Mouse (Mus musculus) limb, embryonic 15.5 days (tissue): Measurements from ENCODE around the gene Ppil1. TPM values are rescaled to one million over a fixed set of nuclear protein-coding genes. Genes with fewer than 3 reads are reported as not detected.

Source experiments
- ATAC-seq: fragments of 200-750 bp; cut with Nextera tagmentation; 2 replicates; pipeline ENCODE4 v1.8.0; 2017; ENCODE audit warnings: low read depth, moderate TSS enrichment; ENCODE audit not compliant: insufficient number of reproducible peaks, low FRiP score, low TSS enrichment
- H3K27ac ChIP-seq: fragments of 300-500 bp; sonication (generic); 2 replicates; pipeline ENCODE4 v1.5.1; 2015; ENCODE audit warnings: moderate library complexity, mild to moderate bottlenecking, inconsistent platforms
- H3K27me3 ChIP-seq: fragments of 300-500 bp; sonication (generic); 2 replicates; pipeline ENCODE4 v1.6.1; 2015; ENCODE audit warnings: inconsistent platforms
- H3K36me3 ChIP-seq: fragments of 300-500 bp; sonication (generic); 2 replicates; pipeline ENCODE4 v1.6.1; 2015; ENCODE audit warnings: inconsistent platforms
- H3K4me1 ChIP-seq: fragments of 300-500 bp; sonication (generic); 2 replicates; pipeline ENCODE4 v1.6.1; 2015; ENCODE audit warnings: inconsistent platforms
- H3K4me2 ChIP-seq: fragments of 300-500 bp; sonication (generic); 2 replicates; pipeline ENCODE4 v1.6.1; 2015; ENCODE audit warnings: mild to moderate bottlenecking, inconsistent platforms
- H3K4me3 ChIP-seq: fragments of 300-500 bp; sonication (generic); 2 replicates; pipeline ENCODE4 v1.5.1; 2015; ENCODE audit warnings: mild to moderate bottlenecking, inconsistent platforms
- H3K9ac ChIP-seq: fragments of 300-500 bp; sonication (generic); 2 replicates; pipeline ENCODE4 v1.6.1; 2015; ENCODE audit warnings: inconsistent platforms
- H3K9me3 ChIP-seq: fragments of 300-500 bp; sonication (generic); 2 replicates; pipeline ENCODE4 v1.6.1; 2016; ENCODE audit warnings: inconsistent platforms
- WGBS: fragments of 180-500 bp; shearing (Covaris S2); methylation state at CpG from one replicate; pipeline ENCODE4 v1.1.7; 2015; 5-methylcytosine and 5-hydroxymethylcytosine counted together
- polyA plus RNA-seq: library from polyadenylated mRNA; unstranded; fragments of >200 nt; fragmentation: Nextera tagmentation; extraction: Ambion mirVana; gene quantifications from 2 replicates; pipeline ENCODE4 v1.2.1, GENCODE M21; 2015

Ppil1 gene
- 130 and 132 TPM in 2 replicates for polyA plus RNA-seq

- peak within 1 kb of the TSS; percentile 79 for H3K4me3 ChIP-seq
- peaks cover 46% of the 10 kb centered on the region for H3K4me1 ChIP-seq
- H3K9me3 ChIP-seq, result no peaks in the 10 kb centered on the region
- peak within 1 kb of the TSS; percentile 64 for H3K9ac ChIP-seq
- H3K36me3 ChIP-seq, result peaks cover 21% of the 10 kb centered on the region
- peak within 1 kb of the TSS; percentile 100 for H3K27ac ChIP-seq
- H3K4me2 ChIP-seq, result peak within 1 kb of the TSS; percentile 61
- WGBS, result 6% methylated on average over 38 of the region's 38 CpGs
- no peaks in the 10 kb centered on the region for H3K27me3 ChIP-seq
- peak; percentile 56; the same call in 1 of the 2 replicates for ATAC-seq
Measured at GRCm38 (mm10) chr17:29263840-29264633, at the start of gene Ppil1. Ppil1 (minus strand) TSS chr17:29264186.

DNA sequence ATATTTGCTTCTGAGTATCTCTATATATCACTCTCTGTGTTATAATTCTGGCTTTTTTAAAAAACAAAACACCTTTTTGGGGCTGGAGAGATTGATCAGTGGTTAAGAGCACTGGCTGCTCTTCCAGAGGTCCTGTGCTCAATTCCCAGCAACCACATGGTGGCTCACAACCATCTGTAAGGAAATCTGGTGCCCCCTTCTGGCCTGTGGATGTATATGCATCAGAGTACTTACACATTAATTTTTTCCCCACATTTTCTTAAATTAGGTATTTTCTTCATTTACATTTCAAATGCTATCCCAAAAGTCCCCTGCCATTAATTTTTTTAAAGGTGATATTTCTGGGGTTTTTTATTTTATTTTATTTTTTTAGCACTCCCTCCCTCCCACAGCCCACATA is 49.3 kb upstream of the Ppil1 start:
- H3K9me3 ChIP-seq, result no peaks in the 10 kb centered on the region
- H3K4me3 ChIP-seq, result no peak overlapping the region
- no peak for ATAC-seq
- no peaks in the 10 kb centered on the region for H3K27me3 ChIP-seq
- H3K36me3 ChIP-seq, result no peaks in the 10 kb centered on the region
- H3K27ac ChIP-seq, result no peak overlapping the region; the same call in 1 of the 2 replicates
- peaks cover 14% of the 10 kb centered on the region; the same call in 1 of the 2 replicates for H3K4me1 ChIP-seq
- H3K9ac ChIP-seq, result no peak overlapping the region
- no peak overlapping the region for H3K4me2 ChIP-seq

DNA sequence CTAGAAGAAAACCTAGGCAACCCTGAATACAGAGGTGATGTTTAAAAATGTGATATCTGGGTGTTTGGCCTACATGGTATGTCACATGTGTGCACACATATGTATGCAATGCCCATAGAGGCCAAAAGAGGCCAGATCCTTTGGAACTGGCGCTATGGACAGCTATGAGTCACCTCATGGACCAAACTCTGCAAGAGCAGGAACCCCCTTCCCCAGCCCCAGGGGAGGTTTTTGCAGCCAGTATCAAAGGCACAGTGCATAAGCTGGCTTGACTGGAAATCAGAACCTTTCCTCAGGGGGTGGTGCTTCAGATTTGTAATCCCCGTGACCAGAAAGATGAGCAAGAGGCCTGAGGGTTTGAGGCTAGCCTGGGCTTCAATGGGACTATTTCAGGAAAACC is 48.1 kb upstream of the Ppil1 start:
- H3K36me3 ChIP-seq, result no peaks in the 10 kb centered on the region
- no peak overlapping the region for H3K4me3 ChIP-seq
- H3K9me3 ChIP-seq, result no peaks in the 10 kb centered on the region
- WGBS, result 82% methylated on average over 2 of the region's 2 CpGs
- H3K27ac ChIP-seq, result peak overlapping the region; percentile 17; the same call in 1 of the 2 replicates
- ATAC-seq, result no peak
- H3K4me1 ChIP-seq, result peaks cover 16% of the 10 kb centered on the region; the same call in 1 of the 2 replicates
- H3K4me2 ChIP-seq, result no peak overlapping the region
- H3K9ac ChIP-seq, result no peak overlapping the region
- no peaks in the 10 kb centered on the region for H3K27me3 ChIP-seq

DNA sequence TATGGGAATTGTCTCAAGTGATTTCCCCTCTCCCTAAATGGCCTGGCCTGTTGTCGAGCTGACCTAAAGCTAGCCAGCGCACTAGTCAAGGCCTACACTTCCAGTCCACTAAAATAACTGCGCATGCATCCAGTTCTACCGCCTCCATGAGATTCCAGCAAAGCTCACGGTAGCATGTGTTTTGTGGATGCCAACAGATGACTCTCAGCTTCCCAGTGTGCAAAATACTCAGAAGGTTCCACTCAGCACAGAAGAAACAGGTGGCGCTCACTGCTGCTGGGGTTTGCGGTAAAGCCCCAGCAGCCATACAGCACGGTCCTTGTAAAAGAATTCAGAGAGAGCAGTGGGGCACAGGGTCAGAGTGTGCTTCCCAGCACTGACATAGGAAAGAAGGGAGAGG is 47.6 kb upstream of the Ppil1 start:
- H3K27me3 ChIP-seq, result no peaks in the 10 kb centered on the region
- ATAC-seq, result no peak
- no peak overlapping the region for H3K4me2 ChIP-seq
- H3K4me3 ChIP-seq, result no peak overlapping the region
- 76% methylated on average over 8 of the region's 8 CpGs for WGBS
- no peaks in the 10 kb centered on the region for H3K9me3 ChIP-seq
- H3K36me3 ChIP-seq, result no peaks in the 10 kb centered on the region
- no peak overlapping the region for H3K9ac ChIP-seq
- H3K27ac ChIP-seq, result peak overlapping the region; percentile 17; the same call in 1 of the 2 replicates
- peaks cover 13% of the 10 kb centered on the region; the same call in 1 of the 2 replicates for H3K4me1 ChIP-seq

DNA sequence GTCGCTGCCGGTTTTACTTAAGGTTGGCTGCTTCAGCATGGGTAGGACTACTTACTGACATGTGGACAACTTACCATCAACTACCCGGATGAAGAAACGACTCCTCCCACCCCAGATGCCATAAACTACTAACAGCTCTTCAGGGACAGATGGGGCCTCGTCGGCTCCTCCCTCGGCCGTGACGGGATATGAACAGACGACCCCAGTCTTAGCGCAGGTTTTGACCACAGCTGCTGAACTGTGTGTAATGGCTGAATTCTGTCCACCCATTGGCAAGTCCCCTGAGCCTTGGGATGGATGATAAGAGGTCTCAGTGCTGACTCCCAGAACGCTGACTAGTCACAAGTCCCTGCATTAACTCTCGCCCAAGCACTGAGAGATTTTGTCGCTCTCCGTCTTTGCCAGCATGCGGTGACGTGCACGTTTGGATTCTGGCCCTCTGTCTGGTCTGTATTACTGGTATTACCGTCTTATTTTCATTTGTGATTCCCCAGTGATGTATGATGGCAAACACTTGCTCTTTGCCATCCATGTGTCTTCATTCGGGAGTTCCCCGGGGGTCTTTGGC is 46.2 kb upstream of the Ppil1 start:
- Histone ChIP-seq H3K9ac (no peak overlapping the region), H3K4me2 (no peak overlapping the region), H3K27ac (no peak overlapping the region), H3K27me3 (no peaks in the 10 kb centered on the region), H3K4me3 (no peak overlapping the region), H3K36me3 (no peaks in the 10 kb centered on the region), H3K9me3 (no peaks in the 10 kb centered on the region), H3K4me1 (peaks cover 19% of the 10 kb centered on the region)
- WGBS, result 56% methylated on average over 21 of the region's 21 CpGs
- no peak for ATAC-seq

DNA sequence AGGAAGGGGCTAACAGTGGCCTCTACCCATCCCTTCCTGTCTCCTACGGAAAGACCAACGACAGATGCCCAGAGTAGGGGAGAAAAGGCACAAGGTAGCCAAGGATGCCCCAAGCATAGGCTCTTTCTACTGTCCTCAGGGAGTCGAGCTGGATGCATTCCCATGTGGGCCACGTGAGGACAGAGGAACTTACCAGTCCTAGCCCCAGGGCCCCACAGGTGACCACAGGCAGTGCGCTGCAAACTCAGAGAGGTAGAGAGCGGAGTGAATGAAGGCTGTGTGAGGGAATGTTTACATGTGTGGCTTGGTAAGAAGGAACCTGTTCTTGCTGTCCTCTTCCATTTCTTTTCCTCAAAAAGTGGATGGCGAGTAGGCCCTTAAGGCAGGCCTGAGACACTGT is 41.9 kb upstream of the Ppil1 start:
- Histone ChIP-seq H3K4me2 (0 out of 2 replicates have a peak overlapping the region, but pooled peaks have one; percentile 31), H3K36me3 (peaks cover 14% of the 10 kb centered on the region), H3K4me3 (no peak overlapping the region), H3K9ac (no peak overlapping the region), H3K4me1 (peaks cover 43% of the 10 kb centered on the region), H3K9me3 (no peaks in the 10 kb centered on the region), H3K27ac (peak overlapping the region; percentile 69; the same call in 1 of the 2 replicates), H3K27me3 (no peaks in the 10 kb centered on the region)
- 47% methylated on average over 7 of the region's 7 CpGs for WGBS
- no peak for ATAC-seq

GRCm38 (mm10) chr17:29305058-29305806 is 41.2 kb upstream of the Ppil1 start:
- WGBS, result 9% methylated on average over 15 of the region's 15 CpGs
- Histone ChIP-seq H3K9me3 (no peaks in the 10 kb centered on the region), H3K27me3 (no peaks in the 10 kb centered on the region), H3K27ac (peak overlapping the region; percentile 69), H3K4me2 (peak overlapping the region; percentile 31), H3K36me3 (peaks cover 19% of the 10 kb centered on the region), H3K4me3 (no peak overlapping the region), H3K4me1 (peaks cover 41% of the 10 kb centered on the region), H3K9ac (no peak overlapping the region)
- 0 out of 2 replicates have a peak, but pooled peaks have one; percentile 38 for ATAC-seq

DNA sequence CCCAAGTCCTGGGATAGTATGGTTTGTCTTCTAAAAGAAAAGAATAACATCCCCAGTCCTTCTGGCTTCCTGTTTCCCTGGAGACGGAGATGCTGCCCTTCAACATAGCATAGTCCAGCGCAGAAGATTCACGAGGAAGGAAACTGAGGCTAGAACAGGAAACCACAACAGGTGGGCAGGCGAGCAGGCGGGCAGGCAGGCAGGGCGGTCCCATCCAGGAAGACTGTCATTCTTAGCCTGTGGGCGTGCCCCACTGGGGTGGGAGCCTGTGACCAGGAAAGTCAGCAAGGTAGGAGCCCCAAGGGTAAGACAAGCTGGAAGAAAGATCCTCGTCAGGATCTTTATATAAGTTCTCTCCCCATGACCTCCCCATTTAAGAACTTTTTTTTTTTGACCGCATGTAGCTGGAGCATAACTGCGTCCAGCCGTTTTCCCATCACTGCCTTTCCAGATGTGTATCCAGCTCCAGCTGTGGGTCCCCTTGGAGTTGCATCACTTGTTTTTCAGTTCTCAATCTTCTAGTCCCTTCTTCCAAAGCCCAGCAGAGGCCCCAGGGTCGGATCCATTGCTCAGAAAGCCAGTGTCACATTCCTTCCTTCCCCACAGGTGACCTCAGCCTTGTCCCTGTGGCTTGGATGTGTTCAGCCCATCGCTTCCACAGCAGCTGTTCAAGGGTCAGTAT is 40.5 kb upstream of the Ppil1 start:
- 40% methylated on average over 13 of the region's 13 CpGs for WGBS
- peaks cover 26% of the 10 kb centered on the region for H3K36me3 ChIP-seq
- H3K9ac ChIP-seq, result no peak overlapping the region
- ATAC-seq, result no peak
- 0 out of 2 replicates have a peak overlapping the region, but pooled peaks have one; percentile 7 for H3K4me2 ChIP-seq
- H3K9me3 ChIP-seq, result no peaks in the 10 kb centered on the region
- H3K4me1 ChIP-seq, result peaks cover 38% of the 10 kb centered on the region
- peak overlapping the region; percentile 69 for H3K27ac ChIP-seq
- H3K4me3 ChIP-seq, result no peak overlapping the region
- H3K27me3 ChIP-seq, result no peaks in the 10 kb centered on the region

- 78% methylated on average over 3 of the region's 3 CpGs for WGBS
- no peak overlapping the region for H3K4me2 ChIP-seq
- no peak for ATAC-seq
- H3K27ac ChIP-seq, result peak overlapping the region; percentile 69
- H3K9ac ChIP-seq, result no peak overlapping the region
- no peaks in the 10 kb centered on the region for H3K9me3 ChIP-seq
- no peaks in the 10 kb centered on the region for H3K27me3 ChIP-seq
- peaks cover 30% of the 10 kb centered on the region for H3K36me3 ChIP-seq
- H3K4me1 ChIP-seq, result peaks cover 38% of the 10 kb centered on the region
- no peak overlapping the region for H3K4me3 ChIP-seq
Measured at GRCm38 (mm10) chr17:29303856-29304255, 39.9 kb upstream of the Ppil1 start.

DNA sequence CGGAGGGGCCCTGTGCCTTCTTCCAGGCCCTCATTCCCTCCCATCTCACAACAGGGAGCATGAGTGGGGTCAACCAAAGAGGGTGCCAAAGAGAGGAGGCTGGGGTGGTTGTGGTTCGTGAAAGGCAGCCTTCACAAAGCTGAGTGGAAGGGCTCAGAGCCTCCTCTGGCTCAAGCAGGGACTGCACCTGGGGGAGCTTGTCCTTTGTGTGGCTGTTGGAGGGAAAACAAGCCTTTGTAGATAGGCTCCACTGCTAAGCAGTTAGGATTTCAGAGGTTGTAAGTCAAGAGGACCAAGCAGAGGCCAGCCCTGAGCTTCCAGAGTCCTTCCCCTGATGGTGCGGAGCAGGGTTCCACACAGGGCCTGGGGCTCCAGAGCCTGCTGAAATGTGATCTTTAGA is 39.1 kb upstream of the Ppil1 start:
- Histone ChIP-seq H3K27ac (peak overlapping the region; percentile 24), H3K9me3 (no peaks in the 10 kb centered on the region), H3K4me3 (no peak overlapping the region), H3K4me1 (peaks cover 38% of the 10 kb centered on the region), H3K27me3 (no peaks in the 10 kb centered on the region), H3K36me3 (peaks cover 35% of the 10 kb centered on the region), H3K4me2 (no peak overlapping the region), H3K9ac (no peak overlapping the region)
- WGBS, result 57% methylated on average over 3 of the region's 3 CpGs
- ATAC-seq, result no peak

DNA sequence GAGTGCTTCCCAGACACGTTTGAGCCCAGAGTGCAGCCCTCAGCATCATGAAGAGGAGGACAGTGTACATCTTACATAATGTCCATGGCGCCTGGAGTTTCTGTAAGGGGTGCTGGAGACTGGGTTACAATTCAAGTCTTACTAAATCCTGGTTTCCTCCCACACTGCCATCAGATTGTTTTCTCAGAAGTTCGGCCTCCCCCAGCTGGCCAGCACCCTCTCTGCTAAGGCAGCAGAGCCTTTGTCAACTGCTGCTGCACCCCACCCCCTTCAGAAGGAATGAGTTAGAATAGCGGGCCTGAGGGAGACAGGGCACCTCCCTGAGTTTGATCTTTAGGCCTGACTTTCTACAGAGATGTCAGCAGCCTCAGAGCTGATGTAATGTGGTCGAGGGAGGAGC is 38.2 kb upstream of the Ppil1 start:
- H3K9ac ChIP-seq, result no peak overlapping the region
- H3K27ac ChIP-seq, result no peak overlapping the region
- peaks cover 44% of the 10 kb centered on the region for H3K4me1 ChIP-seq
- H3K9me3 ChIP-seq, result no peaks in the 10 kb centered on the region
- peaks cover 39% of the 10 kb centered on the region for H3K36me3 ChIP-seq
- WGBS, result 73% methylated on average over 5 of the region's 5 CpGs
- H3K4me3 ChIP-seq, result no peak overlapping the region
- no peak overlapping the region for H3K4me2 ChIP-seq
- no peak for ATAC-seq
- no peaks in the 10 kb centered on the region for H3K27me3 ChIP-seq
